Mouse (Mus musculus) thymus, adult 2 months (tissue): ENCODE data around the gene Foxr1.

ENCODE experiments used
- CTCF ChIP-seq: fragments of 200-500 bp; IDR thresholded peaks from 2 replicates; pipeline ENCODE4 v1.5.1; 2012; ENCODE audit warnings: mild to moderate bottlenecking, control low read depth, low read length, moderate library complexity, borderline replicate concordance; ENCODE audit not compliant: control insufficient read depth, poor library complexity, insufficient read depth; ENCODE audit errors: extremely low read depth
- POLR2A ChIP-seq: fragments of 200-500 bp; IDR thresholded peaks from 2 replicates; pipeline ENCODE4 v1.6.1; 2012; ENCODE audit warnings: mild to moderate bottlenecking, low read length, control low read depth, moderate library complexity; ENCODE audit not compliant: control insufficient read depth, poor library complexity, insufficient read depth; ENCODE audit errors: extremely low read depth

DNA sequence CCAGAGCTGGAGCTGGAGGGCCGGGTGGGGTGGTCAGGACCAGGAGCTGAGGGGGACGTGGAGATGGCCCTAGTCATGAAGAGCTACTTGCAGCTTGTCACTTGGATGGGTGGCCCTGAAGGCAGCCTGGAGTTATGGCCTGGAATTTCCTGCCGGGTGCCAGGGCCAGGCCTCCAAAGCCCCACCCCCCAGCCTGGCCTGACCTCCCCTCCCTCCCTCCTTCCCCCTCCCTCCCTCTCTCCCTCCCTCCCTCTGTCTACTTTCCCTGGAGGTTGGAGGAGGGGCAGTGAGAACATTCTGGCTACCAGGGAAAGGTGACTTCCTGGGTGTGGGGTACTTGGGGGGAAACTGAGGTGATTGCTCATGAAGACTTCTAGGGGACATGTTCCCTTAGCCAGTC, 45.4 kb upstream of the Foxr1 start:
- TF ChIP-seq POLR2A (no peak), CTCF (no peak)
